Mouse (Mus musculus) mouse embryonic stem cell (cell line): ENCODE results near the gene Spats2.

Experiments used
- in situ Hi-C, 2 experiments: fragments of 300-500 bp; cut with MboI; formaldehyde crosslinking; loops; 1 replicate in 1 of 2; 3 replicates in 1 of 2; pipeline ENCODE4 v1.14.3; 2019 to 2020; ENCODE audit warnings: low sequenced_read_pairs in 2 of 2, low pct_unique_long_range_greater_than_20kb in 1 of 2, mixed read lengths in 1 of 2; ENCODE audit not compliant: unreplicated experiment in 1 of 2

Gene Spats2

GRCm38 (mm10) chr15:99198761-99199160 lies 73.0 kb downstream of the Spats2 start:
- in situ Hi-C loops: no loop called here

- in situ Hi-C loops: no loop called here
Observed at GRCm38 (mm10) chr15:99205959-99206358, 80.2 kb downstream of the Spats2 start.

- in situ Hi-C loops: no loop called here
Observed at GRCm38 (mm10) chr15:99213183-99213582, 87.5 kb downstream of the Spats2 start.

GRCm38 (mm10) chr15:99214941-99215340 lies 89.2 kb downstream of the Spats2 start:
- in situ Hi-C loops: no loop called here

GRCm38 (mm10) chr15:99215741-99216463 lies 90.2 kb downstream of the Spats2 start:
- in situ Hi-C loops: no loop called here

GRCm38 (mm10) chr15:99217630-99218029 lies 91.9 kb downstream of the Spats2 start:
- in situ Hi-C loops: no loop called here

- in situ Hi-C loops: no loop called here
Observed at GRCm38 (mm10) chr15:99221315-99221952, 95.7 kb downstream of the Spats2 start.

GRCm38 (mm10) chr15:99222794-99223584 lies 97.3 kb downstream of the Spats2 start:
- in situ Hi-C loops: no loop called here

GRCm38 (mm10) chr15:99223585-99224207 lies 98.0 kb downstream of the Spats2 start:
- in situ Hi-C loops: no loop called here

- in situ Hi-C loops: no loop called here
Observed at GRCm38 (mm10) chr15:99224208-99224911, 98.6 kb downstream of the Spats2 start, which contains the start of gene Kcnh3. Gene Kcnh3, plus strand, starts transcription at chr15:99224861.

- in situ Hi-C loops: no loop called here
Observed at GRCm38 (mm10) chr15:99225081-99225810, 99.5 kb downstream of the Spats2 start.

GRCm38 (mm10) chr15:99226090-99226489 lies 100.4 kb downstream of the Spats2 start:
- in situ Hi-C loops: no loop called here

GRCm38 (mm10) chr15:99231998-99232397 lies 106.3 kb downstream of the Spats2 start:
- in situ Hi-C loops: no loop called here

GRCm38 (mm10) chr15:99233719-99234118 lies 108.0 kb downstream of the Spats2 start:
- in situ Hi-C loops: no loop called here

GRCm38 (mm10) chr15:99234326-99235010 lies 108.8 kb downstream of the Spats2 start:
- in situ Hi-C loops: no loop called here

GRCm38 (mm10) chr15:99238006-99238405 lies 112.3 kb downstream of the Spats2 start:
- in situ Hi-C loops: no loop called here

- in situ Hi-C loops: no loop called here
Observed at GRCm38 (mm10) chr15:99240129-99240528, 114.4 kb downstream of the Spats2 start.
